Mouse (Mus musculus) neural tube, embryonic 15.5 days (tissue): Measurements from ENCODE around the gene Npb. TPM values are rescaled to one million over a fixed set of nuclear protein-coding genes. Genes with fewer than 3 reads are reported as not detected.

ENCODE experiments used
- ATAC-seq: fragments of 200-750 bp; cut with Nextera tagmentation; 2 replicates; pipeline ENCODE4 v1.8.0; 2017; ENCODE audit warnings: mild to moderate bottlenecking, moderate TSS enrichment, moderate library complexity; ENCODE audit not compliant: low FRiP score
- H3K27ac ChIP-seq: fragments of 300-500 bp; sonication (generic); replicated peaks from 2 replicates; pipeline ENCODE4 v1.5.1; 2015; ENCODE audit warnings: mild to moderate bottlenecking, inconsistent platforms
- H3K27me3 ChIP-seq: fragments of 300-500 bp; sonication (generic); replicated peaks from 2 replicates; pipeline ENCODE4 v1.6.1; 2015; ENCODE audit warnings: inconsistent platforms
- H3K36me3 ChIP-seq: fragments of 300-500 bp; sonication (generic); 2 replicates; pipeline ENCODE4 v1.6.1; 2015; ENCODE audit warnings: inconsistent platforms
- H3K4me1 ChIP-seq: fragments of 300-500 bp; sonication (generic); 2 replicates; pipeline ENCODE4 v1.6.1; 2015; ENCODE audit warnings: inconsistent platforms
- H3K4me2 ChIP-seq: fragments of 300-500 bp; sonication (generic); 2 replicates; pipeline ENCODE4 v1.6.1; 2015; ENCODE audit warnings: inconsistent platforms, mild to moderate bottlenecking, moderate library complexity
- H3K4me3 ChIP-seq: fragments of 300-500 bp; sonication (generic); replicated peaks from 2 replicates; pipeline ENCODE4 v1.5.1; 2015; ENCODE audit warnings: mild to moderate bottlenecking, inconsistent platforms
- H3K9ac ChIP-seq: fragments of 300-500 bp; sonication (generic); replicated peaks from 2 replicates; pipeline ENCODE4 v1.6.1; 2015; ENCODE audit warnings: mild to moderate bottlenecking, inconsistent platforms
- H3K9me3 ChIP-seq: fragments of 300-500 bp; sonication (generic); replicated peaks from 2 replicates; pipeline ENCODE4 v1.6.1; 2016; ENCODE audit warnings: inconsistent platforms
- WGBS: fragments of 180-500 bp; shearing (Covaris S2); methylation state at CpG from one replicate; pipeline ENCODE4 v1.1.7; 2015; ENCODE audit warnings: mixed read lengths; 5-methylcytosine and 5-hydroxymethylcytosine counted together
- polyA plus RNA-seq: library from polyadenylated mRNA; unstranded; fragments of >200 nt; fragmentation: Nextera tagmentation; extraction: Ambion mirVana; gene quantifications from 2 replicates; pipeline ENCODE4 v1.2.1, GENCODE M21; 2015

Npb gene
- polyA plus RNA-seq, 1 experiment from 2014 or later, result 0.86 TPM

GRCm38 (mm10) chr11:120628601-120629340 is 20.5 kb downstream of the Npb start:
- no peaks in the 10 kb centered on the region for H3K27me3 ChIP-seq
- peaks cover 61% of the 10 kb centered on the region for H3K4me1 ChIP-seq
- no peak overlapping the region for H3K27ac ChIP-seq
- peaks cover 18% of the 10 kb centered on the region for H3K36me3 ChIP-seq
- H3K4me3 ChIP-seq, result no peak overlapping the region
- no peak overlapping the region for H3K9ac ChIP-seq
- peak overlapping the region; percentile 11; the same call in 1 of the 2 replicates for H3K4me2 ChIP-seq
- 96% methylated on average over 23 of the region's 23 CpGs for WGBS
- no peaks in the 10 kb centered on the region for H3K9me3 ChIP-seq
- no peak for ATAC-seq

GRCm38 (mm10) chr11:120629341-120629730 is 21.1 kb downstream of the Npb start:
- peaks cover 60% of the 10 kb centered on the region for H3K4me1 ChIP-seq
- H3K27ac ChIP-seq, result no peak overlapping the region
- no peak overlapping the region for H3K9ac ChIP-seq
- peak overlapping the region; percentile 11 for H3K4me2 ChIP-seq
- H3K4me3 ChIP-seq, result no peak overlapping the region
- ATAC-seq, result no peak
- peaks cover 18% of the 10 kb centered on the region for H3K36me3 ChIP-seq
- WGBS, result 74% methylated on average over 23 of the region's 23 CpGs
- no peaks in the 10 kb centered on the region for H3K27me3 ChIP-seq
- no peaks in the 10 kb centered on the region for H3K9me3 ChIP-seq

- 0 out of 2 replicates have a peak overlapping the region, but pooled peaks have one; percentile 2 for H3K27ac ChIP-seq
These were observed 21.6 kb downstream of the Npb start for GRCm38 (mm10) chr11:120629911-120630310.

DNA sequence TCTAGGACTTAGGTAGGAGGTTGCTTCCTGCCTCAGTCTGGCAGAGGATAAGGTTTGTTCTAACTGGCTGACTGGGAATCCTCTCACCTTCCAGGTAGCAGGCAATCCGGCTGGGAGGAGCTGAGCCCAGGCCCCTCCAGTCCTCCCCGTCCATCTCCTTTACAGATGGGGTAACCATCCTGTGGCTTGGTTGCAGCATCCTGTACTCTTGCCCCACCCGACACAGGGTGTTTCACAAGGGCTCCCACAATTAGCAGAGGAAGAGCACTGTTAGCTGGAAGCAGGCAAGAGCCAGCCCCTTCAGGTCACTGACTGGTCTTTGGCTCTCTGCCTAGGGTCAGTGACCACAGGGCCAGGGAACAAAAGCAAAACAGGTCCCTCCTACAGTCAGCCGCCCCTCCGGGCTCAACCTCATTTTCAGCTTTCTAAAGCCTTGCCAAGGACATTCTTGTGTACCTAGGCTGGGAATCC is 22.2 kb downstream of the Npb start:
- Histone ChIP-seq H3K4me3 (0 out of 2 replicates have a peak overlapping the region, but pooled peaks have one; percentile 1), H3K9me3 (no peaks in the 10 kb centered on the region), H3K36me3 (peaks cover 18% of the 10 kb centered on the region), H3K4me2 (peak overlapping the region; percentile 85), H3K9ac (no peak overlapping the region), H3K4me1 (peaks cover 56% of the 10 kb centered on the region), H3K27me3 (no peaks in the 10 kb centered on the region), H3K27ac (0 out of 2 replicates have a peak overlapping the region, but pooled peaks have one; percentile 2)
- no peak for ATAC-seq
- 56% methylated on average over 5 of the region's 5 CpGs for WGBS

More at GRCm38 (mm10) chr11:120629911-120630310, 21.6 kb downstream of the Npb start:
- H3K9ac ChIP-seq, result no peak overlapping the region
- no peaks in the 10 kb centered on the region for H3K27me3 ChIP-seq
- H3K4me2 ChIP-seq, result peak overlapping the region; percentile 85
- ATAC-seq, result no peak
- H3K9me3 ChIP-seq, result no peaks in the 10 kb centered on the region
- H3K4me1 ChIP-seq, result peaks cover 61% of the 10 kb centered on the region
- WGBS, result 54% methylated on average over 7 of the region's 7 CpGs
- peaks cover 18% of the 10 kb centered on the region for H3K36me3 ChIP-seq
- H3K4me3 ChIP-seq, result no peak overlapping the region

GRCm38 (mm10) chr11:120630881-120631725 is 22.8 kb downstream of the Npb start:
- Histone ChIP-seq H3K27ac (peak overlapping the region; percentile 6; the same call in 1 of the 2 replicates), H3K4me3 (peak overlapping the region; percentile 96), H3K4me1 (peaks cover 50% of the 10 kb centered on the region), H3K9ac (peak overlapping the region; percentile 87; the same call in 1 of the 2 replicates), H3K9me3 (no peaks in the 10 kb centered on the region), H3K4me2 (peak overlapping the region; percentile 85), H3K36me3 (peaks cover 18% of the 10 kb centered on the region), H3K27me3 (no peaks in the 10 kb centered on the region)
- no peak for ATAC-seq
- 44% methylated on average over 7 of the region's 7 CpGs for WGBS

DNA sequence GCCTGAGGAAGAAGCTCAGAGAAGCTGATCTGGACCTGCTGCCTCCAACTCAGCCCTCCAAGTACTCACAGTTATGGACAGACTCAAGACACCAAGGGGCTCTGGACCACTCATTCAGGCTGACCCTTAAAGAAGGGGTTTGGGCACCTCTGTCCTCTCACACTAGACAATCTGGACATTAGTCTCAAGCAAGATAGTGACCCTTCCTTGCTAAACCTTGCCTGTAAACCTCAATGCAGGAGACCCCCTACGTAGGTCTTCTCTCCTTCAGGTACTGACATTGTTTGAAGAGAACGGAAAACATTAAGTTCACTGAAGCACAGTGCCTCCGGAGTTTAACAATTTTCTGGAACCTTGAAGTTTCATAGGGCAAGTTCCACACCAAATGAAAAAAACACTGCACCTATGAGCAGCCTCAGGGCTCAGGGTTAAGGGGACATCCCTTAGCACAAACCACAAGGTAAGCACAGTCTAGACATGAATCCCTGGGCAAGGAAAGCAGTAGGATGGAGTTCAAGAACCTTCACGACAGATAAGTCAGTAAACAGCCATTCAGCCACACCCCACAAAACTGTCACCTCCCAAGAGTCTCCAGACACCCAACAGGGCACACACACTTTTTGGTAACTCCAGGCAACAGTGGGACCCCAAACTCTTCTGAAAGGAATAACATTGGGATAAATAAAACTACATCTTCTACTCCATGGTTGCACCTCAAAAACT is 23.6 kb downstream of the Npb start:
- Histone ChIP-seq H3K27me3 (no peaks in the 10 kb centered on the region), H3K4me2 (peak overlapping the region; percentile 85), H3K9ac (peak overlapping the region; percentile 87), H3K4me3 (peak overlapping the region; percentile 96), H3K27ac (peak overlapping the region; percentile 88; the same call in 1 of the 2 replicates), H3K36me3 (peaks cover 17% of the 10 kb centered on the region), H3K9me3 (no peaks in the 10 kb centered on the region), H3K4me1 (peaks cover 46% of the 10 kb centered on the region)
- 70% methylated on average over 4 of the region's 4 CpGs for WGBS
- ATAC-seq, result no peak

DNA sequence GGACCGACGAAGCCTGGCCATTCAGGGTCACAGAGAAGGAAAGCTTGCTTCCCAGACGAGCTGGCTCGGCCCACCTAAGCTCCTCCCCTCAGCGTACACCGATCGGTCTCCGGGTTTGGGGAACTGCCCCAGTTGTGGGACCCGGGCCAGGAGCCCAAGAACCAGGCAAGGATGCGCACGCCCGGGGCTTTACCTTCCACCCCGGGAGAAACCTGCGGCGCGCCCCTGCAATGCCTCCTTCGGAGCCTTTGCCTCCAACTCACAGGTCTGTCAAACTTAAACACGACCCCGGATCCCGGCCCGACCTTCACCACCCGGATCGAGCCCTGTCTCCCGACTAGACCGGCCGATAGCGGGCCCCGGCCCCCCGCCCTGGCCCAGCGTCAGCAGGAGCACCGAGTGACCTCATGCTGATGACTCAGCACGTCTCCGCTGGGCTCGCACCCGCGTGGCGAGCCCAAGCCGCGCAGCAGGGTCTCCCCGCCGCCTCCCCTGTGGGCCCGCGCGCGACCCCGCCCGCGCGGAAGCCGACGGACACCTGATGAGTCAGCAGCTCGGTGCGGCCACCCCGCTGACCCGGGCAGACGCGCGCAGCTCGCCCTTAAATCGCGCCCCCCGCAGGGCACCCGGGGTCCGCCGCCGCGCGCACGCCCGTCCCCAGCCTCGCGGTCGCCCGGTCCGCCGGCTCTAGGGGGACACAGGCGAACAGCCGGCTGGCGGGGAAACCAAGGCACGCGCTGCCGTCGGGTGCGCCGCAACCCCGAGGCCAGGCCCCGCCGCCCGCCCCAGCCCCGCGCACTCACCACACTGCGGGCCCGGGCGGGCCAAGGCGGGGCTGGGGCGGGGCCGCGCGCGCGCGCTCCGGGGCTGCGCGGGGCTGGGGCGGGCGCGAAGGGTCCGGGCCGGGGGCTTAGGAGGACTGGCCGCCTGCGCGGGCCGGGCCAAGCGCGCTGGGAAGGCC is 24.6 kb downstream of the Npb start:
- Histone ChIP-seq H3K36me3 (peaks cover 9% of the 10 kb centered on the region), H3K27ac (peak overlapping the region; percentile 88), H3K27me3 (no peaks in the 10 kb centered on the region), H3K4me1 (peaks cover 46% of the 10 kb centered on the region), H3K4me3 (peak overlapping the region; percentile 96), H3K9me3 (no peaks in the 10 kb centered on the region), H3K9ac (peak overlapping the region; percentile 87), H3K4me2 (peak overlapping the region; percentile 85)
- peak; percentile 85 for ATAC-seq
- under 1% methylated on average over 91 of the region's 116 CpGs for WGBS

DNA sequence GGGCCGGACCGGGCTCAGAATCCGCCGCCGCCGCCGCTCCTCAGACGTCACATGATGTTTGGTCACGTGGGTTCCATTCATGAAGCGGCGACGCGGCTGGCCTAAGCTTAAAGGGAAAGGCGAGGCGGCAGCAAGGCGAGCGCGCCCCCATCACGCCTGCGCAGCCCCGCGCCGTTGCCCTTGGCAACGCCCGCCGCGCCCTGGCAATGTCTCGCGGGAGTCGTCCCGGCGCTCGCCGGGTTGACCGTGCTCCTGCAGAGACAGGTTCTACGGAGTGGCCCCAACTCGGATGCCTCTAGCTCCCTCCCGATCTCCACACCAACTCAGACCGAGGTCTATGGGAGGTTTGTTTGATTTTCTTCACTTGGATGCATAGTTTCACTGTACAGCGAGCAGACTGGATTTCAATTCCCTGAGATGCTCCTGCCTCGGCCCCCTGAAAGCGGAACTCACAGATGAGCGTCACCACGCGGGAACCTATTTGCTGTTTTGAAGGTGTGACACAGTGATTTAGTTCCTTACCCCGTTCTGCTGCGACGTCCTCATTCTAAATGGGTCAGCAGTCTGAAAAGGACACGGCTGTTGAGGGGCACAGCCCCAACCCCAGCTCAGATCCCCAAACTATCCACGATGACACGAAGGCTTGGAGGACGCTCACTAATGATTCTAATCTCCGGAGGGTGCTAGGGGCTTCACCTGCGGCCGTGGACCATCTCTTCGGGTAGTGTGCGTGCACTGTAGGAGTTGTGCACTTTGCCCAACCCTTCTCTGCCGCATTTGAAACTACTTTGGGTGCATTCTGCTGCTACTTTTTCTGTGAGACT is 25.5 kb downstream of the Npb start, which contains the start of gene Mafg:
TSS of gene Mafg (minus strand) at position 81 of the 824 bp plus-strand sequence.
- H3K4me3 ChIP-seq, result peak within 1 kb of the TSS; percentile 96
- peak within 1 kb of the TSS; percentile 87 for H3K9ac ChIP-seq
- H3K9me3 ChIP-seq, result no peaks in the 10 kb centered on the region
- peak within 1 kb of the TSS; percentile 88 for H3K27ac ChIP-seq
- ATAC-seq, result peak; percentile 90
- H3K27me3 ChIP-seq, result no peaks in the 10 kb centered on the region
- H3K4me1 ChIP-seq, result peaks cover 46% of the 10 kb centered on the region
- 11% methylated on average over 58 of the region's 58 CpGs for WGBS
- H3K4me2 ChIP-seq, result peak within 1 kb of the TSS; percentile 85
- H3K36me3 ChIP-seq, result peaks cover 7% of the 10 kb centered on the region

DNA sequence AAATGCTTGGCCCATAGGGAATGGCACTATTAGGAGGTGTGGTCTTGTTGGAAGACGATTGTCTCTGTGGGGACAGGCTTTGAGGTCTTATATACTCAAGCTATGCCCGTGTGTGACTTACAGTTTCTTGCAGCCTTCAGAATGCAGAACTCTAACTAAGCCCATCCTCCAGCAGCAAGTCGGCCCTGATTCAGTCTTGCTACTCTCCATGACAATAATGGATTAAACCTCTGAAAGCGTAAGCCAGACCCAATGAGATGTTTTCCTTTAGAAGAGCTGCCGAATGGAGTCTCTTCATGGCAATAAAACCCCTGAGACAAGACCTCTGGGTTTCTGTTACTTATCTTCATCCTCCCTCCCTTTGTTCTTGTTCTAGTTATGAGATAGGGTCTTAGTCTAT is 26.5 kb downstream of the Npb start:
- Histone ChIP-seq H3K9me3 (no peaks in the 10 kb centered on the region), H3K36me3 (no peaks in the 10 kb centered on the region), H3K4me3 (no peak overlapping the region), H3K4me1 (peaks cover 37% of the 10 kb centered on the region), H3K27ac (no peak overlapping the region), H3K4me2 (no peak overlapping the region; the same call in 1 of the 2 replicates), H3K9ac (no peak overlapping the region), H3K27me3 (no peaks in the 10 kb centered on the region)
- WGBS, result 81% methylated on average over 5 of the region's 5 CpGs
- no peak for ATAC-seq

DNA sequence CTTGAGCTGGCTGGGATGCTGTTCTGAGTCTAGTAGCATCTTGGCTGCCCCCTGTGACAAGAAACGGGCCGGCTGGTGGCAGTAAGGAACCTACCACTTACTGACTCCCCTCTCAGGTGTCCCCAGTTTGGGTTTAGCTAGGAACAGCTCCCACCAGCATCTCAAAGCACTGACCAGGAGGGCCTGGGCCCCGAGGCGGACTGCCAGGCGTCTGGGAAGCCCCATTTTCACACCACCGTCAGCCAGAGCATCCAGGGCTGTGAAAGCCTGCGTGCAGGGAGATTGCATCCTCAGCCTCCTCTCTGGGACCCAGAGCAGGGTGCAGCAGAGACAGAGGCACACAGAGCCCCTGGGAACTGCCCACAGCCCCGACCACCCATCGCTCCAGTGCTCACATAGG is 33.0 kb downstream of the Npb start:
- no peaks in the 10 kb centered on the region for H3K9me3 ChIP-seq
- no peak overlapping the region for H3K27ac ChIP-seq
- no peak for ATAC-seq
- no peak overlapping the region for H3K4me2 ChIP-seq
- H3K36me3 ChIP-seq, result no peaks in the 10 kb centered on the region
- H3K27me3 ChIP-seq, result no peaks in the 10 kb centered on the region
- H3K4me3 ChIP-seq, result no peak overlapping the region
- H3K9ac ChIP-seq, result no peak overlapping the region; the same call in 1 of the 2 replicates
- peaks cover 15% of the 10 kb centered on the region for H3K4me1 ChIP-seq
- 63% methylated on average over 9 of the region's 9 CpGs for WGBS
